Mouse (Mus musculus) NIH3T3 (cell line): Measurements from ENCODE around the gene Mapk12.

Source experiments
- DNase-seq: peaks from one replicate; pipeline ENCODE4 v3.0.0-alpha.2; 2012; ENCODE audit warnings: low read depth

Gene Mapk12

GRCm38 (mm10) chr15:89097450-89097849 is 43.1 kb downstream of the Mapk12 start:
- no peak for DNase-seq

DNA sequence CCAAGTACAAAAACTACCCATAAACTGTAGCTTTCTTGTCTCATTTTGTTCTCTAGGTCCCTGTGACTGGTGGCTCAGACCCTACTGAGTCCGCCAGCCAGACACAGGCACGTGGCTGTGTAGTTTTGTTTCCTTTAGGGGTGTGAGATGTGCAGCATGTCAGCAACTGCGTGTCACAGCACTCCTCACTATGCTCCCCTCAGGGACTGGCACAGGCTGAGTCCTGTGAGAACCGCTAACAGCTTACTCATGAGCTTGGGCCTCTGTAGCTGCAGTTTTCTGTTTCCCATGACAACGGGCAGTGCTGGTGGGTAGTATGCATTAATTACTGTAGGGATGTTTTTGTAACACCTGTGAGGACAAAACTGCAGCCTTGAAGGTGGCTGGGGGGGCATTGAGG is 48.3 kb downstream of the Mapk12 start:
- DNase-seq = no peak

GRCm38 (mm10) chr15:89090662-89091061 is 49.8 kb downstream of the Mapk12 start:
- DNase-seq = peak; percentile 44

DNA sequence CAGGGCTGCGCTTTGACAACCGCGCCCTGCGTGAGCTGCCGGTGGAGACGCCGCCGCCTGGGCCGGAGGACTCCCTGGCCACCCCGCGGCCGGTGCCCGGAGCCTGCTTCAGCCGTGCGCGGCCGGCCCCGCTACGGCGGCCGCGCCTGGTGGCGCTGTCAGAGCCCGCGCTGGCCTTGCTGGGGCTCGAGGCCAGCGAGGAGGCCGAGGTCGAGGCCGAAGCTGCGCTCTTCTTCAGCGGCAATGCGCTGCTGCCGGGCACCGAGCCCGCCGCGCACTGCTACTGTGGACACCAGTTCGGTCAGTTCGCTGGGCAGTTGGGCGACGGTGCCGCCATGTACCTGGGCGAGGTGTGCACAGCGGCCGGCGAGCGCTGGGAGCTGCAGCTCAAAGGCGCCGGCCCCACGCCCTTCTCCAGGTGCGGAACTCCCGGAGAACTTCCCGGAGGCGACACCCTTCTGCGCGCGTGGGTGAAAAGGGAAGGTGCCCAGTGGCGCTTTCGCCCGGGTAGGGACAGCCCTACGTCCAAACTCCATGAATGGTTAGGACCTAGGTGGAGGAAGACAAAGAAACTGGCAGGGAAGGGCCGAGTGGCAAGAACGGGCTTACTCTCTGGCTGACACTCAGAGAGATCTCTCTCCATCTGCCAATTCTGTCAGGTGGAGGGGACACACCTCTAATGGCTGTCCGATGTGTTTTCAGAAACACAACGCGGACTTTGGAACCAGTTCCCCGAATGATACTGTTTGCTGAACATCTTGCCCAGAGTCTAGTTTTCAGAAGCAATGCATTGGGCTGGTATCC is 51.1 kb downstream of the Mapk12 start:
- DNase-seq = peak; percentile 24

GRCm38 (mm10) chr15:89088607-89089247 is 51.8 kb downstream of the Mapk12 start, which contains the start of gene Selenoo:
Gene Selenoo, plus strand, starts transcription at chr15:89089084.
- DNase-seq = peak; percentile 95

- DNase-seq = no peak
Measured at GRCm38 (mm10) chr15:89084826-89085225, 55.7 kb downstream of the Mapk12 start.

DNA sequence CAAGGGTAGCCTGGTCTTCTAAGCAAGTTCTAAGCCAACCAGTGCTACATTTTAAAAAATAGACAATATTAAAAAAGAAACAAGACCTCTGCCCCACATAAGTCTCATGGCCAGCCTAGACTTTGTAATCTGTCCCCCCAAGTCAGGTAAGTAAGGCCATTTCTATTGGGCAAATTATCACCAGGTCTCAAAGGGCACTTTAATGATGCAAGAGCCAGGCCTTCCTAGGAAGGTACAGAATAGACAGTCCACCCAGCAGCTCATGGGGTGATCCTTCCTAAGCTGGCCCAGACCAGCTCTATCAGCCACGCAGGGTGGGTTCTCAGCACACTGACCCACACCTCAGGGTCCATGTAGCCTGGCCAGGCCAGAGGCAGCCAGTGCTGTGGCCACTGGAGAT is 56.6 kb downstream of the Mapk12 start:
- DNase-seq = no peak
